Mouse (Mus musculus) left cerebral cortex, adult 8-10 months (tissue): Measurements from ENCODE around the gene Gm12169. TPM values are rescaled to one million over a fixed set of nuclear protein-coding genes. Genes with fewer than 3 reads are reported as not detected.
A peak's percentile ranks its signal among the peaks of the same experiment; 100 is the strongest.
"Not testable (repeated sequence)": the region's sequence is repeated elsewhere in the genome, so short reads cannot be mapped to it uniquely, and the experiment has no call there.

Experiments used
- DNase-seq, 2 experiments: peaks; one replicate each; pipeline ENCODE4 v3.0.0; 2022; ENCODE audit warnings: low spot score in 2 of 2
- total RNA-seq, 4 experiments: library from RNA; stranded (reverse); gene quantifications; 2 replicates each; pipeline ENCODE4 v1.2.4; 2022

The Gm12169 gene
- not detected for total RNA-seq

GRCm38 (mm10) chr11:46523912-46524311 lies at the start of gene Gm12169:
Gene Gm12169 (plus strand): TSS chr11:46524212.
- DNase-seq, result no peak

- no peak for DNase-seq
Measured at GRCm38 (mm10) chr11:46474220-46474619, 49.8 kb upstream of the Gm12169 start.

DNA sequence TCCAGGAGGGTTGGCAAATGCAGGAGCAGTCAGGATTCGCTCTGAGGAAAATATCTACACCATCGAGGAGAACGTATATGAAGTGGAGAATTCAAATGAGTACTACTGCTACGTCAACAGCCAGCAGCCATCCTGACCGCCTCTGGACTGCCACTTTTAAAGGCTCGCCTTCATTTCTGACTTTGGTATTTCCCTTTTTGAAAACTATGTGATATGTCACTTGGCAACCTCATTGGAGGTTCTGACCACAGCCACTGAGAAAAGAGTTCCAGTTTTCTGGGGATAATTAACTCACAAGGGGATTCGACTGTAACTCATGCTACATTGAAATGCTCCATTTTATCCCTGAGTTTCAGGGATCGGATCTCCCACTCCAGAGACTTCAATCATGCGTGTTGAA lies 44.7 kb upstream of the Gm12169 start:
- DNase-seq, result no peak

- DNase-seq, result no peak
Measured at GRCm38 (mm10) chr11:46480517-46480916, 43.5 kb upstream of the Gm12169 start.

DNA sequence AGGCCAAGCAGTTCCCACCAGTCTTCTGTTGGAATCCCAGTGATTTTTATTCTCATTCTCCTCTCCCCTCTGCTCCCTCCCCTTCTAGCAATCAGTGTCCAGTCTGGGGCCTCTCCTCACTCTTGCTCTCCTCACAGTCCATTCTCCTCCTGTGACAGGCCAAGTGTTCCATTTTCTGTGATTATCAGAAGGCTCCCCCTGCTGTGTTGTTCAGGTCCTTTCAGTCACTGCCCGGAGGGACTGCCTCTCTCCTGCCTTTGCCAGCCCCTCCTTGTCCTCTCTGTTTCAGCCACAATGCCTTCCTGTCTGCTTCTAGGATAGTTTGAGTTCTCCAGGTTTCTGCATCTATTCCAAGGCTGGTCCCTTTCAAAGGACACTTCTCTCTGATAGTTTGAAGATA lies 35.8 kb upstream of the Gm12169 start:
- DNase-seq, result no peak

GRCm38 (mm10) chr11:46488650-46489049 lies 35.4 kb upstream of the Gm12169 start:
- no peak for DNase-seq

DNA sequence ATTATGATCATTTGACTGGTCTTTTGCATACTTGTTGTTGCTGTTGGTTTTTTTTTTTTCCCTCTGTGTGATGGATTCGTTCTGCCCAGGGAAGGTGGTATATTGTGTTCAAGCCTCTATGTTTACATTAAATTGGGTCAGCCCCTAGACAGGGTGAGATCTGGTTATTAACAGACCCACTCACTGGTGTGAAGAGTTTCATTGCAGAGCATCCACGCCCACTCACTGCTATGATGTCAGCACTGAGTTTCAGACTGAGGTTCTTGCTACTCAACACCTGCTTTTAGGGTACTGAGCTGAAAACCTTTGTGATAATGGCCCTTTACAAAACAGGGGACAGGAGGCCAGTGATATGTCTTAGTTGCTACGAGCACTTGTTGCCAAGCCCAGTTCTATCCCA lies 16.9 kb upstream of the Gm12169 start:
- no peak for DNase-seq

DNA sequence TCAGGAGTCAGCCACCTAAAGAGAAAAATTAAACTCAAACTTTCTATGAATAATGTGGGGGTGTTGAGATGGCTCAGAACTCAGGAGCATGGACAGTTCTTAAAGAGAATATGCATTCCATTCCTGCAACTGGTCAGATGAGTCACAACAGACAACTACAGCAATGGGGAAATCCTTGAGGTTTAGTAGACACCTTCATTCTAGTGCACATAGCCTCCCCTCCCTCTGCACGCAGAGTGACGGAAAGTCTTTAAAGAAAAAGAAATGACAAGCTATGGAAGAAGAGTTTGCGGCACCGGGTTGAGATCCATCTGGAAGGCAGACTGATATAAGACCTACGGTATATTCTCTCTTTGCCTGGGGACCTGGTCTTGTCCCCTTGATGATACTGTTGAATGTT lies 14.1 kb upstream of the Gm12169 start:
- DNase-seq, result no peak

GRCm38 (mm10) chr11:46521341-46521740 lies 2.7 kb upstream of the Gm12169 start:
- not testable (repeated sequence) for DNase-seq

DNA sequence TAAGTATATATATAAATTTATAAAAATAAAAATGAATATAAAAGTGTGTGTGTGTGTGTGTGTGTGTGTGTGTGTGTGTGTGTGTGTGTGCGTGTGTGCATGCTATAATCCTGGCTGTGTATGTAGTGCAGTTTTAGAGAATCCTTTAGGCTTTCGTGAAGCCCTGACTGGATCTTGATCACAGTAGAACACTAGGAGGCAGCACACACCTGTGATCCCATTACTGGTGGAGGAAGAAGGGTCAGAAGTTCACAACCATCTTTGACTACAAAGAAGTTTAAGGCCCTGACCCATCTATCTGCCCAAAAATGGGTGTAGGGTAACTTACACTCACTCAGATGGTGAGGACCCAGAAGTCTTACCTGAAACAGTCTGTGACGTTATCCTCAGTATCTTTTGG lies 1.3 kb upstream of the Gm12169 start:
- no peak for DNase-seq

GRCm38 (mm10) chr11:46530149-46530548 lies 6.1 kb downstream of the Gm12169 start:
- no peak for DNase-seq

GRCm38 (mm10) chr11:46536978-46537377 lies 13.0 kb downstream of the Gm12169 start:
- no peak for DNase-seq

DNA sequence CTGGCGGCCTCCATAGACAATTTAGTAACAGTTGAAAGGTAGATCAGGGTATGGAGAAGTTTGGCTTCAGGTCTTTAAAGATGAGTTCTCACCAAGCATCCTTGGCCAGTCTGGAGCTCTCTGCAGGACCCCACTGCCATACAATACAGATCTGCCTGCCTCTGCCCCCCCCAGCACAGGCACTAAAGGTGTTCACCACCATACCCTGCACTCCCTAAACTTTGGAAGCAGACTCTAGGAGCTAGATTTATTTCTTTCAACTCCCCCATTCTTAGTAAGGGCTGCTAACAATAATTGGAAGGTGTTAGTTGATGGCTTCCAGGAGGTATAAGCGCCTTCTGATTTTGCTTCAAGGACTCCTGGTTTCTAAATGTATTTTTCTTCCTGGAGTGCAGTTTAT lies 19.5 kb downstream of the Gm12169 start:
- DNase-seq, result no peak

DNA sequence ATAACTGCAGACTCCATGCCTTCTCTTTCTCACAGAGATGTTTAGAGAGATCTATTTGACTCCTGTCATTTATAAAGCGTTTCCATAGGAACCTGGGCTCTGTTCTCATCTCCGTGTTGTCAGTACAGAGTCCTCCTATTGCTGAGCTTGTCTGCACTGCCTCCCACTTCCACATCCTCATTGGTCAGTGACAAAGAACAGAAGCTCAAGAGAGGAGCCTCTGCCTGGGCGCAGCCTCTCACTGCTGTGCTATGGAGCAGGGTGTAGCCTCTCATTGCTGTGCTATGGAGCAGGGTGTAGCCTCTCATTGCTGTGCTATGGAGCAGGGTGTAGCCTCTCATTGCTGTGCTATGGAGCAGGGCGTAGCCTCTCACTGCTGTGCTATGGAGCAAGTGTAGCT lies 25.7 kb downstream of the Gm12169 start:
- no peak for DNase-seq

- peak in 1 of 2 experiments; percentile 49 for DNase-seq
Measured at GRCm38 (mm10) chr11:46552741-46553140, 28.7 kb downstream of the Gm12169 start.

GRCm38 (mm10) chr11:46561096-46561495 lies 37.1 kb downstream of the Gm12169 start:
- no peak for DNase-seq

- DNase-seq, result no peak
Measured at GRCm38 (mm10) chr11:46564671-46565070, 40.7 kb downstream of the Gm12169 start.

DNA sequence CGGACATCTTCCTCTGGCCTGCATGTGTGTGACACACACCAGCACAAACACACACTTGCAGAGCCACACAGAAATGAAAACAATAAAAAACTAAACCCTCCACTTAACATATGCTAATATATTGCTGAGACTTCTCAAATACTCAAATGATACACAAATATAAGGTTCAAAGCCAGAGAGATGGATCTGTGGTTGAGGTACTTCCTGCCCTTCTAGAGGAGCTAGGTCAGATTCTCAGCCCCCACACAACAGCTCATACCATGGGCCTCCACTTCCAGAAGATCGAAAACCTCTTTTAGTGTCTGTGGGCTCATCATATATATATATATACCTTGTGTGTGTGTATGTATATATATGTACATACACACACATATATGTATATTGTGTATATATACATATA lies 42.0 kb downstream of the Gm12169 start:
- DNase-seq, result no peak

- DNase-seq, result no peak
Measured at GRCm38 (mm10) chr11:46569107-46569506, 45.1 kb downstream of the Gm12169 start.

GRCm38 (mm10) chr11:46571327-46571726 lies 47.3 kb downstream of the Gm12169 start, which contains the start of gene BC053393:
Gene BC053393 (plus strand): TSS chr11:46571536.
- peak in 1 of 2 experiments; percentile 20 for DNase-seq

DNA sequence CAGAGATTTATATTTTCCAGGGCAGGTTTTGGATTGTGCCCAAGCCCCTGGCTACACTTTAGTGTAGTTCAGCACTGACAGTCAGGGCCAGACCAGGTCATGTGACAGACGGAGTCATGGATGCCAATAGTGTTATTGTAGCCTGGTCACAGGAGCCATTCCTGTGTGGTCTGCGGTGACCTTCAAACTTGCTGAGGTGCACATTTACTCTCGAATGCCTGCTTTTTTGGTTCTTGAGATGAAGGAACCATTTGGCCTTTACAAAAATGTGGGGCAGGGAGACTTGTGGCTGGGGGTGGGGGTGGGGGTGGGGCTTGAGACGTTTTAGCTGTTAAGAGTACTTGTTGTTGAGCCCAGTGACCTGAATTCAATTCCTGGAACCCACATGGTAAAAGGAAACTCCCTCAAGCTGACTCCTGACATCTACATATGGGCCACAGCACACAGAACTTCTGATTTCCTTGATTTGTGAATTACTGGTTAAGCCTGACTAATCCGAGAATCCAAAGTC lies 54.8 kb downstream of the Gm12169 start:
- no peak for DNase-seq

DNA sequence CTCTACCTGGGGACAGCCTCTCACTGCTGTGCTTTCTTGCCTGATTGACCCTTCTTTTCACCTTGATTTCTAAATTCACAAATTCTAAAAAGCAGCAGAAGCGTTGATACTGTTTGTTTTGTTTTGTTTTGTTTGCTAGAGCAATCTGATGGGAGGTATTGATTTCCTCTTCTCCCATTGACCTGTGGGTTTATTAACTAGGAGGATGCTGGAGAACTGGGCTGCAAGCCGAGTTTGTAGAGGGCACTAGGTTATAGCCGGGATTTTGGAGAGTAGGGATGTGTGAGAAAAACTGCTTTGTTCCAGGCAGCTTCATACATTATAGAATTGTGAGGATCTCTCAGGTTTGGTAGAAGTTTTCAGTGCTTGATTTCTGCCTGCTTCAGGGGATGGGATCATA lies 56.4 kb downstream of the Gm12169 start:
- DNase-seq, result no peak

DNA sequence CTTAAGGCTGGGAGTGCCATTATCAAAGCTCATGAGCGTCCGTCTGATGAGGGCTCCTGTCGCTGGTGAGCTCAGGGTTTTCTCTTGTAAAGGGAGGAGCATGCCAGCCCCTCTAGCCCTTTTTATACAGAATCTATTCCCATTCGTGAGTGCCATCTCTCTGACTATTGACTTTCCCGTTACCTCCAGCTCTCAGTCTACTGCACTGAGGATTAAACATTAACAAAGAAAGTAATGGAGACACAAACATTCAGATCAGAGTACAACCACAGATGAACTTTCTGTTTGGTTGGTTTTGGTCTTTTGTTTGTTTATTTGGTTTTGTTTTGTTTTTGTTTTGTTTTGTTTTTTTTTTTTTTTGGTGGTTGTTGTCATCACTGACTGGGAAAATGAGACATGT lies 58.7 kb downstream of the Gm12169 start:
- DNase-seq, result no peak
